Mouse (Mus musculus) splenic B cell, adult 2 months (primary cell): ENCODE measurements around the gene Fbxw17.
"Not testable (repeated sequence)": the region's sequence is repeated elsewhere in the genome, so short reads cannot be mapped to it uniquely, and the experiment has no call there.

ENCODE experiments used
- DNase-seq: peaks from one replicate; pipeline ENCODE4 v3.0.0-alpha.2; 2011; ENCODE audit warnings: low read depth, low spot score
- H3K27me3 ChIP-seq: 2 replicates; pipeline ENCODE4 v1.6.1; 2012; ENCODE audit warnings: mild to moderate bottlenecking, low read length, moderate library complexity, mixed read lengths; ENCODE audit not compliant: control insufficient read depth, poor library complexity, insufficient read depth, severe bottlenecking
- H3K36me3 ChIP-seq: 2 replicates; pipeline ENCODE4 v1.6.1; 2012; ENCODE audit warnings: mild to moderate bottlenecking, low read length, moderate library complexity, mixed read lengths; ENCODE audit not compliant: control insufficient read depth, poor library complexity, insufficient read depth, severe bottlenecking

Gene Fbxw17

DNA sequence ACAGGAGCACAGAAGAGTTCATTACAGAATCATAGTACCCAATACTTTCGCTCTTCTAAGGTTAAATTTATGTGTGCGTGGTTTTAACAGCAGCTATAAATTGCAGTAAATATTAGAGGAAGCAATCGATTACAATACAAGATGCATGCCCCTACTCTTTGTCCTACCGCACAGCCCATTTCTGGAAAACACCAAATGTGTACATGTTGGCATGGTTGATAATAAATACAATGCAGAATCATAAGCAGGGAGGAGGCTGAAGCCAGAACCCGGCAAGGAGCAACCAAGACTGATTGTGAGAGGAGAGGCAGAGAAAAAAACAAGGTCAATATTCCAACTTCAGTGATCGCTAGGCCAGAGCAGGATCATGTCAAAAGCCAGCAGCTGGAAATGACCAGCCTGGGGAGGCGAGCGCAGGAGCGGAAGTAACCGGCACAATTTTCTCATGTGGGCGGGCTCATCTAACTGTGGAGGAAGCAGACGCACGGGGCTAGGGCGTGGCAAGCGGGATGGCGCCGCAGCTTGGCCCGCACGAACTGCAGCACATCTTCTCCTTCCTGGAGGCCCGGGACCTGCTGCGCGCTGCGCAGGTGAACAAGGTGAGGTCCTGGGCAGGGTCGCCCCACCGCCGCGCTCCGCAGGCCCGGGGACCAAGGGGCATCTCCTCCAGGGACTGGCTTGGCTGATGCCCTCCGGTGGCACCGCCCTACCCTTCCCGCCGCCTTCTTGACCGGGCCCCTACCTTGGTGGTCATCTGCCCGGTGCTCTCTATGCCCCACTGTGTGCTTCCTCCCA, at the start of gene Fbxw17:
TSS of gene Fbxw17 (plus strand) at position 476 of the 795 bp plus-strand sequence.
- Histone ChIP-seq H3K27me3 (no peaks in the 10 kb centered on the region), H3K36me3 (no peaks in the 10 kb centered on the region)
- DNase-seq, result peak; percentile 58

DNA sequence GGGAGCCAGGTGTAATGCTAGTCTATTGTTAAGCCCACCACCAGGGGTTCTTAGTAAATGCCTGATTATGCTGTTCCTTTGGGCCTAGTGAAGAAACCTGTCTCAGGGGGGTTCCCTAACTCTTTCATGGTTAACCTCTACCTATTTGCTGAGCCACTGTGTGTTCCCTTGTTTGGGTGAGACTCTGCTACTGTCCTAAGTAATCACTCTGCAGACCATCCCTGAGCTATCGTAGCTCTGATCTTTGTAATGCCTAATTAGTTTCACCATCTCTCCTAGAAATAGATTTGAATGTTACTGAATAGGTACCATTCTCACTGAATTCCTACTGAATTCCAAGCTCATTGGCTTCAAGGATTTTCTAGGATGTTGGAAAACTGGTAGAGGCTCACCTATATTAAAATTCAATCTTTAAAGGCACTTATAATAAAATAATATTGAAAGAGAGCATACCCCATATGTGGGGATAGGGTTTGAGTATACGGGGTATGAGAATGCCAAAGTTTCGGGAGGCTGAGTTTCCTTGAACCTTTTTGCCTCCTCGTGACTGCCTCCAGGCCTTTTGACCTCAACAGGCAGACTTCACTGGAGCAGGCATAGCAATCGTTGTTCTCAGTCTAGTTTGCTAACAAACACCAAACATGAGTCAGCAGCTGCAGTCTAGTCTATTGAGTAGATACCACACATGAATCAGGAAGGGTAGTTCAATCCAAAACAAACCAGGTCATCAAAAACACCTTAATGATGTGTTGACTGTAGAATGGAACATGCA, 44.5 kb upstream of the Fbxw17 start:
- H3K27me3 ChIP-seq, DNase-seq, H3K36me3 ChIP-seq: not testable (repeated sequence)

DNA sequence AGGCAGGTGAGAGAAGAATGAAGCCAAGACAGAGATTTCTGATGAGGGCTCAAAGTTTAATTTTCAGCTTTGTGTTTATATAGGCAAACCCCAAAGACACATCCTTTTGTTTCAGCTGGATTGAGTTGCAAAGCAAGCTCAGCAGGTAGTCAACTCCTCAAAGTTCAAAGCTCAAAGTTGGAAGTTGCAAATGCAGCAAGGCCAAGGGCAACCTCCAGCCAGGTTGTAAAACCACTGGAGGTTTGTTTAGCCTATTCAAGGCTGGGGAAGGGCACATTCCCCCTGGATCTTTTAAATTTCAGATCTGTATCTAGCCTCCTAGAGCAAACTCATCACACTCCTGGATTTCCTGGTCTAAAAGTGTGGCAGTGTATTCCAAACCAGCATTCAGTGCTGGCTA, 28.5 kb upstream of the Fbxw17 start:
- not testable (repeated sequence) for H3K27me3 ChIP-seq, H3K36me3 ChIP-seq, DNase-seq

DNA sequence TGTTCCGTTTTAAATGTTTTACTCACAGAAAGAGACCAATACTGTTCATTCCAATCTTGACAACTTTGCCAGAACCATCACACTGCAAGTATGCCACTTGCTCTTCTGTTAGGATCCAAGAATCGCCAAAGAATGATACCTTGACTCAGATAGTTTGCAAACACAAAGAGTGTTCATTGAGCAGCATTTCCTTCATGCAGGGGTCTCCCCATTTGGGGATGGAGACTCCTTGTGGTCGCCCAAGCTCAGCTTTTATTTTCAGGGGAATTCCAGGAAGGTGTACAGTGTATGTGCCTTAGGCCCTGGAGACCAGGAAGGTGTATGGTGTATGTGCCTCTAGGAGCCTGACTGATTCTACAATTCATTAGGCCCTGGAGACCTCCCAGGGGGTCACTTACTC, 757 bp downstream of the Fbxw17 start:
- no peak for DNase-seq
- Histone ChIP-seq H3K36me3 (no peaks in the 10 kb centered on the region), H3K27me3 (no peaks in the 10 kb centered on the region)

DNA sequence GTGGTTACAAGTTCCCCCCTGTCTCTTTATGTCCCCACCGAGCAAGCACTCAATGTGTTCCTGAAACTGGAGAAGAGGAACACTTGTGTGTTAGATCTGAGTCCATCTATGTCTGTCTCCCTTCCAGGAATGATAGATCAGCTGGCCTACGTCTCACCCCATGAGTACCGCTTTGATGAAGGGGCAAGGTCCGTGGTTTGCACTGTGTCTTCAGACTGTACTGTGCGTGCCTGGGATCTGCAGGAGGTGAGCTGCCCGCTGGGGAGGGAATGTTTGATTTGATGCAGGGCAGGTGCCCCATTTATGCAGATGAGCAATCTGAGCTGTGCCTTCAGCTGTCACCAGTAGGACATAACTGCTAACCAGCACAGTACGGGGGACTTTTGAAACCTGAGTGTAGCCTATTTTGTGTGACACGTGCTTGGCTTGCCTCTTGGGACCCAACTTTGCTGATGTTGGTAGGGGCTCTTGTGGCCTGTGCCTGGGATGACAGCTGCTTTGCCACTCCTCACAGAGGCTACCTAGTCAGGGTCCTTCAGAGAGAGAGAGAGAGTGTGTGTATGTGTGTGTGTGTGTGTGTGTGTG, 6.1 kb downstream of the Fbxw17 start:
- no peak for DNase-seq
- Histone ChIP-seq H3K36me3 (peaks cover 2% of the 10 kb centered on the region; the same call in 1 of the 2 replicates), H3K27me3 (no peaks in the 10 kb centered on the region)

DNA sequence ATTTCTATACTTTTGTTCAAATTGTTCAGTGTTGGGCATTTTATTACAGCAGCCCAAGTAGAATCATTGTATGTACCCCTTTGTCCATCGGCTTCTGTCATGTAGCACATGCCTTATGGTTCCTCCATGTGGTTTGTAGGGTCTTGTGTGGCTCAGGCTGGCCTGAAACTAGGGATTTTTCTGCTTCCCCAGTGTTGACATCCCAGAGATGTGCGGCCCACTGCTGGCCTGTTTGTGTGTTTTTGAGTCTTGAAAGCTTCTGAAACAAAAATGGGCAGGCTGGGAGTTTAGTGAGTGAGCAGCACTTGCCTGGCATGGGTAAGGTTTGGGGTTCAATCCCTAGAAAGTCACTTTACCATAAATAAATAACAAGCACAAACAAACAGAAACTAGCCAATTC, 6.9 kb downstream of the Fbxw17 start:
- DNase-seq, result no peak
- H3K36me3 ChIP-seq, result peaks cover 2% of the 10 kb centered on the region; the same call in 1 of the 2 replicates
- no peaks in the 10 kb centered on the region for H3K27me3 ChIP-seq

DNA sequence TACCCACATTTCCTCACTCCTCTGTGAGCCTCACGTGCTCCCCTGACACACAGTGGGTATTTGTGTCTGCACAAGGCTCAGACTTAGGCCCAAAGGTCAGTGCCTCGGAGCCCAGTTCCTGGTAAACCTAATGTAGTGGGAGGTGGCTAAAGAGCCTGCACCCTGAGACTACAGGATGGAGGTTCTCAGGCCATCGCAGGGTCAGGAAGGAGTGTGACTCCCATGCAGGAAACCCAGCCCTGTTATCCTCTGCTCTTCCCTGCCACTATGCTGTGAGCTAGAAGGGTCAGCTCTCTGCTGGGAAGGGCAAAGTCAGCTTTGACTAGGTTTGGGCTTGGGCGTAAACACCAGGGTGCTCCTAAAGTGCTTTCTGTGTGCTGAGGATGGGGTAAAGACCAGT, 9.0 kb downstream of the Fbxw17 start:
- no peak for DNase-seq

DNA sequence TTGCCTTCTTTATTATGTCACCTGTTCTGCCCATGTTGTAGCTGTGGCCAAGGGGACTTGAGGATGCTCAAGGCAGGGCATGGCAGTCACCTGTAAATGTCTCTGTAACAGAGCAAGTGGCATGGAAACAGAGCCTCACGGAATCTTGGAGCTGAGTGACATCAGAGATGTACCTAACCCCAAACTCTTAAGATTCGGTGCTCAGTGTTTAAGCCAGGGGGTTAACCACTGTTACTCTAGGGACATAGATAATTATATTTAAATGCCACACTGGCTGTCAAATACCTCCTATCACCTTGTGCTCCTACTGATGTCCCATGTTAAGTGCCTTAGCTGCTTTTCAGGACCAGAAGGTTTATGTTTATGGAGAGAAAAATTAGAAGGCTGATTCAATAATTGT, 26.1 kb downstream of the Fbxw17 start, which contains the start of gene Gm47429:
TSS of gene Gm47429 (minus strand) at position 101 of the 400 bp plus-strand sequence.
- no peaks in the 10 kb centered on the region for H3K36me3 ChIP-seq
- DNase-seq, result no peak
- no peaks in the 10 kb centered on the region for H3K27me3 ChIP-seq

More for the DNA sequence above, 9.0 kb downstream of the Fbxw17 start:
- Histone ChIP-seq H3K27me3 (no peaks in the 10 kb centered on the region), H3K36me3 (peaks cover 4% of the 10 kb centered on the region)

DNA sequence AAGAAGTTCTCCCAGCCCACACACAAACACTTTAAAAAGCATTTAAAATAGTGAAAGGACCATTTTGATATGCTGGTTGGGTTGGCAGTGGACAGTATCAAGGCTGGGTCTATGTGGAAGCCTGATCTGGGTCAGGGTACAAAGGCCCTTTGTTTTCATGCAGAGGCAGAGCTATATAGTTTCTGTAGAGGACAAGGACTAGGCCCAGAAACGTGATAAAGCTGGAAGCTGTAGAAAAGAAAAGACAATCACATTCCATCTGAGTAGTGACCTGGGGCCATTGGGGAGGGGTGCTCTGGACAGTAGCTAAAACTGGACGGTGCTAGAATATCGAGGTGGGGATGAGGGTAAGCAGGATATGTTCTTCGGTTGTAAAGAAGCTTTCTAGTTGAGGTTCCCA, 27.6 kb downstream of the Fbxw17 start:
- Histone ChIP-seq H3K27me3 (no peaks in the 10 kb centered on the region), H3K36me3 (no peaks in the 10 kb centered on the region)
- no peak for DNase-seq

DNA sequence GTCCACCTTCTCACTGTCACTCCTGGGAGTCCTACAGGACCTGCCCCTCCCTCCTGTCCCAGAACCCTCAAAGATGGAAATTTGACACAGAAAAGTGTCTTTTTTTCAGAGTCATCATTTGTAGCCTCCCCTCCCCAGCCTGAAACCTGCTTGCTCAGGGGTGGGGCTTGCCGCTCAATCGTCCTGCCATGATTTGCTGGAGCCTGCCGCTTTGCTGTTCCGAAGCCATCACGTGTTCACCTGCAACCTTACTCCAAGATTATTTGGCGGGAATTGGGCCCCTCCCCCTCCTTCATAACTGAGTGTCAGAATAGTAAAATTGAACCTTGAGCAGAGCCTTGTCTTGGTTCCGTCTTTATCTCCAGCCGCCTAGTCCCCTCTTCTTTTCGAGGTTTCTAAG, 34.6 kb downstream of the Fbxw17 start:
- DNase-seq, H3K36me3 ChIP-seq, H3K27me3 ChIP-seq: not testable (repeated sequence)

DNA sequence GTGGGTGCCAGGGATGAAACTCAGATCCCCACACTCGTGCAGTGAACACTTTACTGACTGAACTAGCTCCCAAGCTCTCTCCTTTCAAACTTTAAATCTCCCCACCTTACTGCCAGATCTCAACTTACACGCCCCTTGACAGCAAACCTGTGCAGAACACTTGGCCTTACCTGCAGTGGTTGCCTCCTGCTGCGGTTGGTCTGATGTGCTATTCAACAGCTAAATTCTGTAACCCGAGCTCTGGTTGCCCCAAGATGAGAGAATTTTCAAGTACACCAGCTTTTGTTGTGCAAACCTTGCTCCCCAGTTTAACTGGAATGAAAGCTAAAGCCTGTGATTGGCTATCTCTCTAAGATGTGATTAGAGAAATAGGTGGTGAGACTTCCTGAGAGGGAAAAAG, 35.8 kb downstream of the Fbxw17 start:
- Histone ChIP-seq H3K36me3 (no peaks in the 10 kb centered on the region), H3K27me3 (no peaks in the 10 kb centered on the region)

DNA sequence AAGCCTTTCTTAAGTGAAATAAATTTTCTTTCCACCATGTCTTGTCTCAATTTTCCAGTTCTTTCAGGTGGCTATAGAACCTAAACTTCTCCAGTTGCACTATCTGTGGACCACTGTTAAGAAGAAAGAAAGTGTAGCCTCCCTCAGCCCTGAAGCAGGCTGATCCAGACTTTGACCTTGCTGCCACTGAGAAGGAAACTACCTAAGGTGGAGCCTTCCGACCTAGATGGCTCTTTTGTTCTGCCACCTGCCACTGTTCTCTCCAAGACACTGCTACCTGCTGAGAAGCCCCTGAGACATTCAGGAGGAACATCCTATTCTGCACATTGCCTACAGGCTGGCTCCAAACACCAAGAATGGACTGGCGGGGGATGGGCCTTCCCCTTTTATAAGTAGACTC, 42.8 kb downstream of the Fbxw17 start:
- not testable (repeated sequence) for H3K27me3 ChIP-seq, DNase-seq, H3K36me3 ChIP-seq

More for the DNA sequence above, 35.8 kb downstream of the Fbxw17 start:
- DNase-seq, result no peak

DNA sequence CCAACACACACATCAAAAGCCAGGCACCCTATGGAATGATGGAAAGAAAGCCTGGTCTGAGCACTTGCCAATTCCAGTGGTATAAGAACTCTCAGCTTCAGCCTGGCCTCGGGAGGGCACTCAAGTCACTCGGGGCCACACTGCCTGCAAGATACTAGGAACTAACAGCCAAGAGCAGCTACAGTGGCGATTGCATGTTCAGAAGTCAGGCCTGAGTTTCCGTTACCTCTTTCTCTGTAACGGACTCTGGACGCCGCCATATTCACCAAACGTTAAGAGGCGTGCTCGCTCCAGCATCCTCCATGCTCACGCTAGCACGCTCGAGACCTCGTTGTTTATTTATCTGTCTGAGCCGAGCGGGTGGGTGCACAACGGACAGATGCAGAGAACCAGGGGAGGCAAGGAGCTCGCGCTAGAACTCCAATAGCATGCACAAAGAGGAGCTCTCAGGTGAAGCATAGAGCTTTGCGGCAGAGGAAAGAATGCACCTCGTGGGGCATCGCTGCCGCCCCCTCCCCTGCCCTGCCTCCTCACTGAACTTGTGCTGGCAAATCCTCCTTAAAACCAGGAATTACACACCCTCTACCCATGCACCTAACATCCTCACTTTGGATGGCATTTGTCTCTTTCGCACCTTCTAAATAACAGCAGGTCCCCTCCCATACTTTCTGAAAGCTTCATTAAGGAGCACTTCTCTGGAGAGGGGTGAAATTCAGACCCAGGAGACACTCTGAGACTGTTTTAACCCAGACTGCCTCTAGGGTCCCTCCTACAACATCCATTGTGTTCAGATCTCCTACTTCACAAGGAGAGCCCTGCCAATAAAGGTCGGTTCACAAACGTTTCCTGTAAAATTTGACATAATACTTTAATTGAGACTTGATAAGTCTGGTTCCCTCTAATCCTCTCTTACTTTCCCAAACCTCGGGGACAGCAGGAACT, 47.2 kb downstream of the Fbxw17 start:
- Histone ChIP-seq H3K27me3 (no peaks in the 10 kb centered on the region), H3K36me3 (no peaks in the 10 kb centered on the region)
- DNase-seq, result no peak

DNA sequence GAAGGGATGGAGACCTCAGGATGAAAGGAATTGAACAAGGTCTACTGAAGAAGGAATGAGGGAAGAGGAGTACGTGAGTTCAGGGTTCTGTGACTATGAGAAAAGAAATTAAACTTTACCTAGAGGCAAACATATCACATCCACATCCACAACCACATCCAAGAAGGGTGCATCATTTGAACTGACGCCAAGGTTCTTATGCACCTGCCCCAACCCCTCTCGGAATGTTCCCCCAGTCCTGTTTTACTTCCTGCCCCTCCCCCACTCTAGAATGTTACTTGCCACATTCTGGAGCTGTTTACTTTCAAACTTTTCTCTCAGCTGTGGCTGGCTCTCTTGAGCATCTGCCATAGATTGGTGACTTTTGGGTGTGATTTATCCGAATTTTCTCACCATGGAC, 49.3 kb downstream of the Fbxw17 start, which contains the start of gene Nutm2:
TSS of gene Nutm2 (plus strand) at position 301 of the 400 bp plus-strand sequence.
- H3K27me3 ChIP-seq, result no peaks in the 10 kb centered on the region
- no peaks in the 10 kb centered on the region for H3K36me3 ChIP-seq
- no peak for DNase-seq
